Mouse (Mus musculus) heart, embryonic 13.5 days (tissue): ENCODE measurements around the gene Ispd. TPM values are rescaled to one million over a fixed set of nuclear protein-coding genes. Genes with fewer than 3 reads are reported as not detected.

Experiments used
- ATAC-seq: fragments of 200-750 bp; cut with Nextera tagmentation; 2 replicates; pipeline ENCODE4 v1.8.0; 2017; ENCODE audit warnings: moderate TSS enrichment; ENCODE audit not compliant: insufficient number of reproducible peaks, low FRiP score, low TSS enrichment; ENCODE audit errors: extremely low read depth
- H3K27ac ChIP-seq: fragments of 300-500 bp; sonication (generic); replicated peaks from 2 replicates; pipeline ENCODE4 v1.5.1; 2015; ENCODE audit warnings: moderate library complexity, mild to moderate bottlenecking, inconsistent platforms
- H3K27me3 ChIP-seq: fragments of 300-500 bp; sonication (generic); replicated peaks from 2 replicates; pipeline ENCODE4 v1.6.1; 2015; ENCODE audit warnings: mild to moderate bottlenecking, inconsistent platforms
- H3K36me3 ChIP-seq: fragments of 300-500 bp; sonication (generic); 2 replicates; pipeline ENCODE4 v1.6.1; 2015; ENCODE audit warnings: mild to moderate bottlenecking, inconsistent platforms
- H3K4me1 ChIP-seq: fragments of 300-500 bp; sonication (generic); 2 replicates; pipeline ENCODE4 v1.6.1; 2015; ENCODE audit warnings: inconsistent platforms
- H3K4me2 ChIP-seq: fragments of 300-500 bp; sonication (generic); 2 replicates; pipeline ENCODE4 v1.6.1; 2015; ENCODE audit warnings: inconsistent platforms, mild to moderate bottlenecking, moderate library complexity
- H3K4me3 ChIP-seq: fragments of 300-500 bp; sonication (generic); 2 replicates; pipeline ENCODE4 v1.5.1; 2015; ENCODE audit warnings: moderate library complexity, mild to moderate bottlenecking, inconsistent platforms
- H3K9ac ChIP-seq: fragments of 300-500 bp; sonication (generic); 2 replicates; pipeline ENCODE4 v1.6.1; 2015; ENCODE audit warnings: inconsistent platforms, mild to moderate bottlenecking, moderate library complexity
- H3K9me3 ChIP-seq: fragments of 300-500 bp; sonication (generic); 2 replicates; pipeline ENCODE4 v1.6.1; 2016; ENCODE audit warnings: inconsistent platforms
- WGBS: fragments of 180-500 bp; shearing (Covaris S2); methylation state at CpG from one replicate; pipeline ENCODE4 v1.1.7; 2015; ENCODE audit warnings: mixed read lengths; 5-methylcytosine and 5-hydroxymethylcytosine counted together
- polyA plus RNA-seq: library from polyadenylated mRNA; unstranded; fragments of >200 nt; fragmentation: Nextera tagmentation; extraction: Ambion mirVana; gene quantifications from 2 replicates; pipeline ENCODE4 v1.2.1, GENCODE M21; 2015

Ispd gene
- polyA plus RNA-seq, 1 experiment from 2014 or later: 9.9 TPM

GRCm38 (mm10) chr12:36719074-36719473 lies 337.8 kb downstream of the Ispd start:
- Histone ChIP-seq H3K36me3 (no peaks in the 10 kb centered on the region), H3K9ac (no peak overlapping the region), H3K4me1 (peaks cover 7% of the 10 kb centered on the region; the same call in 1 of the 2 replicates), H3K27ac (no peak overlapping the region), H3K27me3 (no peaks in the 10 kb centered on the region), H3K4me3 (no peak overlapping the region), H3K9me3 (no peaks in the 10 kb centered on the region), H3K4me2 (no peak overlapping the region)
- ATAC-seq: no peak
- 66% methylated on average over 3 of the region's 3 CpGs for WGBS

- ATAC-seq: no peak
- 66% methylated on average over 3 of the region's 3 CpGs for WGBS
- Histone ChIP-seq H3K27ac (no peak overlapping the region), H3K27me3 (no peaks in the 10 kb centered on the region), H3K4me1 (peaks cover 7% of the 10 kb centered on the region; the same call in 1 of the 2 replicates), H3K4me3 (no peak overlapping the region), H3K36me3 (no peaks in the 10 kb centered on the region), H3K9ac (no peak overlapping the region), H3K4me2 (no peak overlapping the region), H3K9me3 (no peaks in the 10 kb centered on the region)
These were observed 339.5 kb downstream of the Ispd start for GRCm38 (mm10) chr12:36720779-36721178.

DNA sequence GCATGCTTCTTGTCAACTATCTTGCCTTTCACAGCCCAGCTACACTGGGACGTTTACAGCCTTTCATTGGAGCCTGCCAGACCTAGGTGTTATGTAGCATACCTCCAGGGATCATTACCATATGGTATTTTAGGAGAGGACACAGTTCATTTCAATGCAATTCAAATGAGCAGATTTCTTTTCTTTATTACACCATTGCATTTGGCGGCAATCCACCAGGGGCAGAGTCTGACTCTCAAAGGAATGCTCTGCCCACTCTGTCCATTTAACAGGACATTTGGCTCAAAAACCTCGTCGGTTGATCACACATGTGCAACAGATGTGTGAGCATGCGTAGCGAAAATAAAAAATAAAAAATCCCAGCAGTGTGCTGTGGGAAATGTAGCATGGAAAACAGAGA lies 340.0 kb downstream of the Ispd start:
- 63% methylated on average over 6 of the region's 6 CpGs for WGBS
- H3K27me3 ChIP-seq: no peaks in the 10 kb centered on the region
- no peak for ATAC-seq
- H3K27ac ChIP-seq: no peak overlapping the region
- no peaks in the 10 kb centered on the region for H3K9me3 ChIP-seq
- no peaks in the 10 kb centered on the region for H3K36me3 ChIP-seq
- H3K9ac ChIP-seq: no peak overlapping the region
- no peak overlapping the region for H3K4me2 ChIP-seq
- no peak overlapping the region for H3K4me3 ChIP-seq
- H3K4me1 ChIP-seq: peaks cover 7% of the 10 kb centered on the region; the same call in 1 of the 2 replicates

DNA sequence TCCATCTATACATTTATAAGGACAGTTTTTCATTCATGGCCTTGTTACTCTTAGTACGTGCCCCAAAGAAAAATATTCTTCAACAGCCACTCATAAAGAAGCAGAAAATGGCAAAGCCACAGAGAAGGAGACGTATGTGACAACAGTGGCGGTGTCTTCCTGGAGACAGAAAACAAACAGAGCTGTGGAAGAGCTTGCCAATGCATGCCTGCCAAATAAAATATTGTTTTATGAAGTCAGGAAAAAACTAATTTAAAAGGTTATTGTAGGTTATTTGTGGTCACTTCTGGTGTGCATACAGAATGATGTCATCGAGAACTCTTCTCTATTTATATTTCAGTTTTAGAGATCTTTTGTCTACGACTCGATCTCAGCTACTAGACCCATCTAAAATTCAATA lies 341.5 kb downstream of the Ispd start:
- Histone ChIP-seq H3K9ac (no peak overlapping the region), H3K4me1 (peaks cover 7% of the 10 kb centered on the region; the same call in 1 of the 2 replicates), H3K4me3 (no peak overlapping the region), H3K4me2 (no peak overlapping the region), H3K27me3 (no peaks in the 10 kb centered on the region), H3K27ac (no peak overlapping the region), H3K36me3 (no peaks in the 10 kb centered on the region), H3K9me3 (no peaks in the 10 kb centered on the region)
- no peak for ATAC-seq
- 60% methylated on average over 6 of the region's 6 CpGs for WGBS

DNA sequence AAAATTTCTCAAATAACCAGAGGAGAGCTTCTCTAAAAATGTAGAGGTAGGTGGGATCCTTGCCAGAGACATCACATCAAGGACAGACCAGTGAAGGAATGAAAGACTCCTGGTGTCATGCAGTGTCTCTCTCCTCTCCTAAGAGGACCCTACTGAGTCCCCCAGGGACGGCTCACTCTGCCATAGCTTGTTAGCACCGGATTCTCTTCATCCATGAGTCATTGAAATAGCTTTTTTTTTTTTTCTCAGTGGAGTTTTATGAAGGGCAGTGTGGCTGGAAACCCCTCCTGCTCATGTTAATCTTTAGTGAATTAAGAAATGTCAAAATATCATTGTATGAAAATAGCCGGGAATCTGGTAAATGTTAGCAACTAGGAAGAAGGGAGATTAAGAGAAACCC lies 342.1 kb downstream of the Ispd start:
- Histone ChIP-seq H3K4me1 (peaks cover 9% of the 10 kb centered on the region), H3K36me3 (no peaks in the 10 kb centered on the region), H3K9ac (no peak overlapping the region), H3K27ac (no peak overlapping the region), H3K27me3 (no peaks in the 10 kb centered on the region), H3K4me2 (no peak overlapping the region), H3K4me3 (no peak overlapping the region), H3K9me3 (no peaks in the 10 kb centered on the region)
- no peak for ATAC-seq
- 43% methylated on average over 3 of the region's 3 CpGs for WGBS

DNA sequence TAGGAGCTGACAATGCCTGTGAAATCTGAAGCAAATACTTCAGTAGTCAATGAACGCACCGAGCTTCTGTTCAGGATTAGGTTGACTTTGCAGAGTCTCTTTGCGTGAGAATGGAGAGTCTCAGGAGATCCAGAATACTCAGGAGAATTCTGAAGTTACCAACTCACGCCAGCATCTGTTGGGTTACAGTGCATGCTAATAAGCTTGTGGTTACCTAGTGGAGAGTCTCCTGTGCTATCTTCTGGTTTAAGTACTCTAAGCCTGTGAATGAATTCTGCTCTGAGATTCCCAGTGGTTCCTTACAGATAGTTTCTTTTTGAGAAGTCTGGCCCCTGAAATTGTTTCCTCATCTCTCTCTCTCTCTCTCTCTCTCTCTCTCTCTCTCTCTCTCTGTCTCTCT lies 343.0 kb downstream of the Ispd start:
- Histone ChIP-seq H3K4me2 (no peak overlapping the region), H3K27me3 (no peaks in the 10 kb centered on the region), H3K36me3 (no peaks in the 10 kb centered on the region), H3K9ac (no peak overlapping the region), H3K4me3 (no peak overlapping the region), H3K9me3 (no peaks in the 10 kb centered on the region), H3K27ac (no peak overlapping the region), H3K4me1 (peaks cover 11% of the 10 kb centered on the region)
- no peak for ATAC-seq
- 75% methylated on average over 4 of the region's 4 CpGs for WGBS

DNA sequence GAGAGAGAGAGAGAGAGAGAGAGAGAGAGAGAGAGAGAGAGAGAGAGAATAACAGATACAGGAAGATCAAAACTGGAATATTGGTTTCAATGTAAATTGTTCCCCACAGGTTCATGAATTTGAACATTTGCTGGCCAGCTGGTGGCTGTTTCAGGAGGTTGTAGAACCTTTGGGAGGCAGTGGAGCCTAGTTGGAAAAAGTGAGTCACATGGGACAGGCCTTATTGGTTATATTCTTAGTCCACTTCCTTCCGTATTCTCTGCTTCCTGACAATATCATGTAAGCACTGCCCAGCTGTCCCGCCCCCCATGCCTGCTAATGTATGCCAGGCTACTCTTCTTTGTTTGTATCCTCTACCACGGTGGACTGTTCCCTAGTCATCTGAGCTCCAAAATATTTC lies 344.0 kb downstream of the Ispd start:
- WGBS: 79% methylated on average over 3 of the region's 3 CpGs
- no peaks in the 10 kb centered on the region for H3K27me3 ChIP-seq
- peaks cover 11% of the 10 kb centered on the region for H3K4me1 ChIP-seq
- no peak for ATAC-seq
- no peaks in the 10 kb centered on the region for H3K36me3 ChIP-seq
- no peaks in the 10 kb centered on the region for H3K9me3 ChIP-seq
- no peak overlapping the region for H3K27ac ChIP-seq
- H3K4me2 ChIP-seq: no peak overlapping the region
- H3K9ac ChIP-seq: no peak overlapping the region
- H3K4me3 ChIP-seq: no peak overlapping the region

GRCm38 (mm10) chr12:36726026-36726425 lies 344.8 kb downstream of the Ispd start:
- Histone ChIP-seq H3K4me2 (no peak overlapping the region), H3K9me3 (no peaks in the 10 kb centered on the region), H3K27ac (no peak overlapping the region), H3K36me3 (no peaks in the 10 kb centered on the region), H3K27me3 (no peaks in the 10 kb centered on the region), H3K4me3 (no peak overlapping the region), H3K9ac (no peak overlapping the region), H3K4me1 (peaks cover 11% of the 10 kb centered on the region)
- ATAC-seq: no peak
- WGBS: 33% methylated on average over 1 of the region's 1 CpGs

DNA sequence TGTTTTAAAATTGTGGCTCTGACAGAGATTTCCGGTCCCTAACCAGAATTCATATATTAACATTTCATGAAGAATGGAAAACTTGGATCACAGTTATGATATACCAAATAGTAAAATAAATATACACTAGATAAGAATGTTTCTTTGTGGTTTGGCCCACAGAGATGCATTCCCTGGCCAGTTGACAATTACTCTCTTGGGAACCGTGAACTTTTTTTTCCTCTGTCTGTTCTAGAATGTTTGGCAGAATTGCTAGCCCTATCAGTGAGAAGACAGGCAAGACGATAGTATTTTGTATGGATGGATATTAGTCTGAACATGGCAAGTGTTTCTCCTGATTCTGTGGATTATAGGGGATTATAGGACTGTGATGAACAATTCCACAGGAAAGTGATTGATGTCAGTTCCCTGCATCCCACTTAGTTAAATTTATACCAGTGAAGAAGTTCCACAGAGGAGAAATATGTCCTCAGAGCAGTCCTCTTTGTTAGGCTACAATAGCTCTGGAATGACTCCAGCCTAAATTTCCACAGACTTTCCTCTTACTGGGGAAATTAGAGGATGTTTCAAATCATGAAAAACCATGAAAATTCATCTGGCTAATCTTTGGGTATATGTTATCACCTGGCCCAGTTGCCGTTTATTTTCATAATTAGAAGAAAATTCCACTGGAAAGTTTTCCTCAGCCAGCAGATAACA lies 352.6 kb downstream of the Ispd start:
- Histone ChIP-seq H3K27me3 (no peaks in the 10 kb centered on the region), H3K4me2 (no peak overlapping the region), H3K9ac (no peak overlapping the region), H3K9me3 (no peaks in the 10 kb centered on the region), H3K36me3 (no peaks in the 10 kb centered on the region), H3K4me1 (peaks cover 2% of the 10 kb centered on the region; the same call in 1 of the 2 replicates), H3K4me3 (no peak overlapping the region), H3K27ac (no peak overlapping the region)
- 56% methylated on average over 4 of the region's 4 CpGs for WGBS
- no peak for ATAC-seq

Other genes with a start within 250 kb of the Ispd start
- gene Ankmy2, start 224.3 kb upstream of the Ispd start, polyA plus RNA-seq: 25.8 and 25.9 TPM in 2 replicates
- gene Bzw2, start 223.4 kb upstream of the Ispd start, polyA plus RNA-seq: 201 and 202 TPM in 2 replicates
- not detected in 2 replicates for gene Lrrc72, start 128.1 kb upstream of the Ispd start, polyA plus RNA-seq
- 0.21 and 0.34 TPM in 2 replicates for gene Sostdc1, start 67.3 kb upstream of the Ispd start, polyA plus RNA-seq
- 0.92 and 1.3 TPM in 2 replicates for gene D630036H23Rik, start 731 bp downstream of the Ispd start, polyA plus RNA-seq